Mouse (Mus musculus): ENCODE measurements around the gene Irf9.

- TF ChIP-seq CTCF (IDR thresholded peaks at IDR 0.05; ENCODE audit: low read depth) (peak; percentile 22), EP300 (optimal IDR thresholded peaks at IDR 0.05) (no peak)
These were observed 44.5 kb upstream of the Irf9 start for GRCm38 (mm10) chr14:55558740-55559448.

Data from stomach, postnatal 0 days (tissue).